In the genomic region with DNA sequence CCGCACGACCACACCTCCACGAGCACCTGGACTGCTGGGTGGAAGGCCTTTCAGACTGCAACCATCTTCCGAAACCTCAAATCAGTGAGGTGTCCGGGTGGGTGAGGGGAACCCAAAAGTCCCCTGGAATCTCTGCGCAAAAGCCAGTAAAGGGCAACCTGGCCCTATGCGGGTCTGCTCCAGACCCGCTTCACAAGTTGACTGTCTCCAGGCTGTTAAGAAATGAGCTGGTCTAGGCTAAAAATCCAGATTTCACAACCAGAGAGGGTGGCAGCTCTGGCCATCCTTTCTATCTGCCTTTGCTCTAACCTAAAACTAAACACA, we compare ENCODE assay signal across 11 mouse cellular contexts. TPM values are rescaled to one million over a fixed set of nuclear protein-coding genes. Genes with fewer than 3 reads are reported as not detected.
DNase-seq lines count a peak whose midpoint lies in the region; ATAC-seq lines count a peak whose summit lies in the region.
"Had no signal": no experiment of that assay in that cellular context is flagged by ENCODE, and none has a peak within 500 bp of the region (broad histone marks: within the 10 kb centered on the region; RNA-seq: fewer than 3 reads in every experiment).

No protein-coding gene starts in this region.

- H3K27ac ChIP-seq in heart, embryonic 15.5 days: no peak overlapping the region
- H3K27ac ChIP-seq in hindbrain, embryonic 11.5 days (ENCODE audit: low read depth, low read length): peak overlapping the region; percentile 51
- peak overlapping the region; percentile 75 for H3K27ac ChIP-seq in midbrain, embryonic 10.5 days (replicated peaks)

- H3K27me3 ChIP-seq in heart, embryonic 15.5 days: peaks cover 99% of the 10 kb centered on the region
- peaks cover 34% of the 10 kb centered on the region for H3K27me3 ChIP-seq in hindbrain, embryonic 11.5 days (ENCODE audit: control insufficient read depth, insufficient read depth, low read length)
- H3K27me3 ChIP-seq in midbrain, embryonic 10.5 days (ENCODE audit: low read depth, poor library complexity, severe bottlenecking): peaks cover 100% of the 10 kb centered on the region

- WGBS in heart, embryonic 15.5 days: 12% methylated on average over 8 of the region's 8 CpGs
- WGBS in hindbrain, embryonic 11.5 days: 12% methylated on average over 8 of the region's 8 CpGs
- 14% methylated on average over 8 of the region's 8 CpGs for WGBS in midbrain, embryonic 10.5 days

- no peaks in the 10 kb centered on the region for H3K9me3 ChIP-seq in heart, embryonic 15.5 days (replicated peaks)
- H3K9me3 ChIP-seq in hindbrain, embryonic 11.5 days (ENCODE audit: control insufficient read depth, low read length): no peaks in the 10 kb centered on the region
- H3K9me3 ChIP-seq in midbrain, embryonic 10.5 days (replicated peaks): no peaks in the 10 kb centered on the region

- ATAC-seq in heart, embryonic 15.5 days (replicated peaks; ENCODE audit: insufficient number of reproducible peaks, insufficient read depth, low FRiP score, low read depth): no peak
- ATAC-seq in common myeloid progenitor, adult 5-6 weeks (replicated peaks; ENCODE audit: low read depth, poor library complexity, severe bottlenecking): 0 out of 2 replicates have a peak, but pooled peaks have one; percentile 8
- 0 out of 2 replicates have a peak, but pooled peaks have one; percentile 10 for ATAC-seq in hindbrain, embryonic 11.5 days (ENCODE audit: low FRiP score)

- H3K4me2 ChIP-seq in heart, embryonic 15.5 days: peak overlapping the region; percentile 69
- peak overlapping the region; percentile 60 for H3K4me2 ChIP-seq in hindbrain, embryonic 11.5 days (replicated peaks; ENCODE audit: low read depth, low read length)

- H3K9ac ChIP-seq in heart, embryonic 15.5 days: 0 out of 2 replicates have a peak overlapping the region, but pooled peaks have one; percentile 21
- no peak overlapping the region; the same call in 1 of the 2 replicates for H3K9ac ChIP-seq in hindbrain, embryonic 11.5 days (ENCODE audit: low read depth, low read length)

- no peaks in the 10 kb centered on the region for H3K36me3 ChIP-seq in heart, embryonic 15.5 days
- no peaks in the 10 kb centered on the region for H3K36me3 ChIP-seq in hindbrain, embryonic 11.5 days (ENCODE audit: control insufficient read depth, insufficient read depth, low read length)
- H3K36me3 ChIP-seq in midbrain, embryonic 10.5 days: no peaks in the 10 kb centered on the region

- peaks cover 10% of the 10 kb centered on the region for H3K4me1 ChIP-seq in heart, embryonic 15.5 days (replicated peaks)
- H3K4me1 ChIP-seq in hindbrain, embryonic 11.5 days (replicated peaks; ENCODE audit: control insufficient read depth, insufficient read depth, low read length): peaks cover 7% of the 10 kb centered on the region; the same call in 1 of the 2 replicates
- peaks cover 66% of the 10 kb centered on the region for H3K4me1 ChIP-seq in midbrain, embryonic 10.5 days

- H3K4me3 ChIP-seq in heart, embryonic 15.5 days: peak overlapping the region; percentile 42
- peak overlapping the region; percentile 29 for H3K4me3 ChIP-seq in hindbrain, embryonic 11.5 days (ENCODE audit: low read depth, low read length)
- peak overlapping the region; percentile 51 for H3K4me3 ChIP-seq in midbrain, embryonic 10.5 days

- DNase-seq in heart, adult 8-10 months (ENCODE audit: low spot score): no peak
- DNase-seq in hindbrain, embryonic 11.5 days (ENCODE audit: low spot score): peak; percentile 34
- DNase-seq in midbrain, embryonic 10.5 days (ENCODE audit: low spot score): no peak
- no peak for DNase-seq in yolk sac, embryonic 10.5 days (ENCODE audit: low spot score)
- DNase-seq in adrenal gland, postnatal 25 days: no peak
- no peak for DNase-seq in urinary bladder, adult 18-20 months (ENCODE audit: low spot score in 2 of 2)
- DNase-seq: gastrocnemius, postnatal 14 days; lung, postnatal 10 days had no signal

RNA-seq across cellular contexts. Expression of a gene that starts 47.4 kb away (rescaled TPM):
- polyA plus RNA-seq in heart, embryonic 15.5 days (2015; fragmentation: Nextera tagmentation; extraction: Ambion mirVana): not detected in 2 replicates
- total RNA-seq in heart, adult 8-10 months (2022): not detected
- total RNA-seq in common myeloid progenitor, adult 5-6 weeks (2017): not detected in 2 replicates
- polyA plus RNA-seq in hindbrain, embryonic 11.5 days (2014; fragmentation: Nextera tagmentation; extraction: Ambion mirVana): not detected in 2 replicates
- polyA plus RNA-seq in midbrain, embryonic 10.5 days (2016; fragmentation: Nextera tagmentation; extraction: Ambion mirVana): not detected in 2 replicates
- not detected in 2 replicates for total RNA-seq in adrenal gland, postnatal 25 days (2021)
- total RNA-seq: gastrocnemius, postnatal 14 days had no signal
- polyA plus RNA-seq: small intestine, adult 2 months had no signal
